Mouse (Mus musculus) hindbrain, embryonic 11.5 days (tissue): ENCODE data around the gene Atp13a4. TPM values are rescaled to one million over a fixed set of nuclear protein-coding genes. Genes with fewer than 3 reads are reported as not detected.

Source experiments
- ATAC-seq: fragments of 200-750 bp; cut with Nextera tagmentation; 2 replicates; pipeline ENCODE4 v1.8.0; 2017; ENCODE audit warnings: mild to moderate bottlenecking, moderate TSS enrichment, moderate library complexity; ENCODE audit not compliant: low FRiP score
- DNase-seq: peaks from one replicate; pipeline ENCODE4 v3.0.0-alpha.2; 2015; ENCODE audit warnings: low spot score
- H3K27ac ChIP-seq: fragments of 300-500 bp; sonication (generic); 2 replicates; pipeline ENCODE4 v1.5.1; 2014; ENCODE audit warnings: mild to moderate bottlenecking, low read depth, low read length
- H3K27me3 ChIP-seq: fragments of 300-500 bp; sonication (generic); 2 replicates; pipeline ENCODE4 v1.6.1; 2014; ENCODE audit warnings: mild to moderate bottlenecking, low read length, moderate library complexity, mixed read lengths; ENCODE audit not compliant: control insufficient read depth, insufficient read depth
- H3K36me3 ChIP-seq: fragments of 300-500 bp; sonication (generic); 2 replicates; pipeline ENCODE4 v1.6.1; 2014; ENCODE audit warnings: mild to moderate bottlenecking, low read length, moderate library complexity, mixed read lengths; ENCODE audit not compliant: control insufficient read depth, insufficient read depth
- H3K4me1 ChIP-seq: fragments of 300-500 bp; sonication (generic); replicated peaks from 2 replicates; pipeline ENCODE4 v1.6.1; 2014; ENCODE audit warnings: low read length, mixed read lengths; ENCODE audit not compliant: control insufficient read depth, insufficient read depth
- H3K4me2 ChIP-seq: fragments of 300-500 bp; sonication (generic); replicated peaks from 2 replicates; pipeline ENCODE4 v1.6.1; 2014; ENCODE audit warnings: mild to moderate bottlenecking, low read depth, low read length
- H3K4me3 ChIP-seq: fragments of 300-500 bp; sonication (generic); 2 replicates; pipeline ENCODE4 v1.5.1; 2014; ENCODE audit warnings: low read depth, low read length
- H3K9ac ChIP-seq: fragments of 300-500 bp; sonication (generic); 2 replicates; pipeline ENCODE4 v1.6.1; 2014; ENCODE audit warnings: low read depth, low read length
- H3K9me3 ChIP-seq: fragments of 300-500 bp; sonication (generic); 2 replicates; pipeline ENCODE4 v1.6.1; 2016; ENCODE audit warnings: low read length; ENCODE audit not compliant: control insufficient read depth
- WGBS: fragments of 180-500 bp; shearing (Covaris S2); extraction: QIAGEN DNeasy Blood & Tissue Kit; methylation state at CpG from one replicate; pipeline ENCODE4 v1.1.7; 2014; 5-methylcytosine and 5-hydroxymethylcytosine counted together
- polyA plus RNA-seq: library from polyadenylated mRNA; unstranded; fragments of >200 nt; fragmentation: Nextera tagmentation; extraction: Ambion mirVana; gene quantifications from 2 replicates; pipeline ENCODE4 v1.2.1, GENCODE M21; 2014

Atp13a4 gene
- polyA plus RNA-seq, 1 experiment from 2014 or later: 0.51 TPM

- no peak overlapping the region for H3K4me2 ChIP-seq
These were observed 91.4 kb downstream of the Atp13a4 start for GRCm38 (mm10) chr16:29453282-29453681.

DNA sequence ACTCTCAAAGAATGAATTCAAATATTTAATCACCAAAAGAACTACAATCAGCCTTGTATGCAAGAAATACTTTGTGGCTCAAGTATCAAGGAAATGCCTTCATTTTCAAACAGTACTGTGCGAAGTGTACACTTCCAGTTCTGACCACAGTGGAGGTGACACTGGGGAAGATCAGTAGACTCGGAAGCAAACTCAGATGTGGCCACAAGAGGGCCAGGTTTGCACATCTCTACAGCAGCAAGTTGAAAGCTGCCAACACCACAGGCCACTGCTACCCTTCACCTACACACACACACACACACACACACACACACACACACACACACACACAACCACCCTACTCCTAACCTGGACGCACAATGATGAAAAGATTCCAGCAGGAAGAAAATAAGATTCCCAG, 93.0 kb downstream of the Atp13a4 start:
- Histone ChIP-seq H3K4me2 (no peak overlapping the region), H3K9me3 (no peaks in the 10 kb centered on the region), H3K4me1 (no peaks in the 10 kb centered on the region), H3K9ac (no peak overlapping the region), H3K4me3 (no peak overlapping the region), H3K27ac (no peak overlapping the region), H3K36me3 (no peaks in the 10 kb centered on the region), H3K27me3 (no peaks in the 10 kb centered on the region)
- no peak for ATAC-seq
- peak; percentile 63 for DNase-seq
- 58% methylated on average over 3 of the region's 3 CpGs for WGBS

More at GRCm38 (mm10) chr16:29453282-29453681, 91.4 kb downstream of the Atp13a4 start:
- no peak for ATAC-seq
- Histone ChIP-seq H3K36me3 (no peaks in the 10 kb centered on the region), H3K4me3 (no peak overlapping the region), H3K27me3 (no peaks in the 10 kb centered on the region), H3K9me3 (no peaks in the 10 kb centered on the region), H3K27ac (no peak overlapping the region), H3K4me1 (no peaks in the 10 kb centered on the region), H3K9ac (no peak overlapping the region)
- DNase-seq: no peak
- WGBS: 88% methylated on average over 6 of the region's 6 CpGs

GRCm38 (mm10) chr16:29442126-29442525, 102.5 kb downstream of the Atp13a4 start:
- Histone ChIP-seq H3K4me1 (no peaks in the 10 kb centered on the region), H3K4me2 (no peak overlapping the region), H3K36me3 (no peaks in the 10 kb centered on the region), H3K9ac (no peak overlapping the region), H3K27me3 (no peaks in the 10 kb centered on the region), H3K4me3 (no peak overlapping the region), H3K9me3 (no peaks in the 10 kb centered on the region), H3K27ac (no peak overlapping the region)
- WGBS: 72% methylated on average over 3 of the region's 3 CpGs
- DNase-seq (no peak), ATAC-seq (no peak)

DNA sequence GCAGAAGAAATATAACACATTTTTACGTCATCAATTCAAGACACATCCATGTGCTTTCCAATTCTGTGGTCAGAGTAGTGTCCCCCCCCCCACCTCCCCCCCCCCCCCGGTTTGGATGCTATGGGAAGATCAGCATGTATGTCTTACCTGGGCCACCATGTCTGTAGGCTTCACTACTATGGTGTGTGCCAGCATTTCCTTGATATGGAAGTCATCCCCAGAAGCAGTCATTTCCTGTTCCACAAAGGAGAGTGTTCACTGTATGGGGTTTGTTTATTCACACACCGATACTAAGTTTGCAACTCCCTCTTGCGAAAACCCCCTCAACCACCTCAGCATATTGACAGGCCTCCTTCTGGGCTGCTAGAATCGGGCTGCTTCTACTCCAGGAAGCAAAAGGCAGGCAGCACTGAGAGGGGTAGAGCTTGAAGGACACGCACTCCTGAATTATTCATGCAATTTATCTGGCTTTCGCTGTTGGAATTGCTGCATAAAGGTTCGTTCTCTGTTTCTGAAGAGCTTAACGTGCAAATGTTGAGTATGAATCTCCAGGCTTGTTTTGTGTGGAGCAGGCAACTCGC, 103.2 kb downstream of the Atp13a4 start:
- no peak for ATAC-seq
- no peak overlapping the region for H3K4me3 ChIP-seq
- no peaks in the 10 kb centered on the region for H3K9me3 ChIP-seq
- no peak overlapping the region for H3K9ac ChIP-seq
- H3K36me3 ChIP-seq: no peaks in the 10 kb centered on the region
- H3K27me3 ChIP-seq: no peaks in the 10 kb centered on the region
- H3K4me1 ChIP-seq: no peaks in the 10 kb centered on the region
- H3K4me2 ChIP-seq: no peak overlapping the region
- 75% methylated on average over 9 of the region's 10 CpGs for WGBS
- no peak overlapping the region for H3K27ac ChIP-seq
- DNase-seq: no peak

DNA sequence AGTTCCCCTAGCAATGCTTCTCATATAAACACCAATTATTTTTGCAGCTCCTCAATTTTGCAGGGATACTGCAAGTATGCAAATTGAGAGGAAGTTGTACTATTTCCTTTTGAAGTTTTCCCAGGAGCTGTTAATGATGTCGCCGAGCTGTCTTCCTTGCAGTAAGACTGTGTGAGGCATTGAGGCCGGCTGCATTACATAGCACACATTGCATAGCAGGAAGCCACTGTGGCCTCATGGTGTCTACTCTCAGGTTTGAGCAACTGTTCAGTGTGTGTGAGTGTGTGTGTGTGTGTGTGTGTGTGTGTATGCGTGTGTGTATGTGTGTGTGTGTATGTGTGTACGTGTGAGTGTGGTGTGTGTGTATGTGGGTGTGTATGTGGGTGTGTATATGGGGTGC, 106.6 kb downstream of the Atp13a4 start:
- no peaks in the 10 kb centered on the region for H3K4me1 ChIP-seq
- DNase-seq (no peak), ATAC-seq (no peak)
- H3K4me3 ChIP-seq: no peak overlapping the region
- no peak overlapping the region for H3K9ac ChIP-seq
- H3K27me3 ChIP-seq: no peaks in the 10 kb centered on the region
- H3K9me3 ChIP-seq: no peaks in the 10 kb centered on the region
- H3K4me2 ChIP-seq: no peak overlapping the region
- no peak overlapping the region for H3K27ac ChIP-seq
- WGBS: 87% methylated on average over 5 of the region's 5 CpGs
- H3K36me3 ChIP-seq: no peaks in the 10 kb centered on the region

DNA sequence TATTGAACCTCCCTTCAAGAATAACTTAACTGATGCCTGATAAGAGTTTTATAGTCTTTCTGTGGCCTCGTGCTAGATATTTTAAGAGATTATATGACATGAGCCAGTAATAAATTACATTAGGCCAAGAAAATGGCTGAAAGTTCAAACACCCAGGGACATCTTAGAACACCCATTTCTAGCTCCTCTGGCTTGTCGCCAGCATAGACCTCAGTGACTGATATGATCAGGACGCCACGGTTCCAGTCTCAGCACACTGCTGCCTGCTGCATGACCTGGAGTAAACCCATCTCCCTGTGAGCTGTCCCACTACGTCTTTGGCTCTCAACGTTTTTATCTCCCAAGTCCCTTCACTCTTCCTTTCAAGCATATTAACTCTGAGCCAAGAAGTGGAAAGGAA, 108.9 kb downstream of the Atp13a4 start:
- H3K27ac ChIP-seq: no peak overlapping the region
- WGBS: 87% methylated on average over 6 of the region's 6 CpGs
- H3K9me3 ChIP-seq: no peaks in the 10 kb centered on the region
- H3K4me1 ChIP-seq: no peaks in the 10 kb centered on the region
- H3K27me3 ChIP-seq: no peaks in the 10 kb centered on the region
- no peak for DNase-seq
- no peak overlapping the region for H3K4me2 ChIP-seq
- H3K9ac ChIP-seq: no peak overlapping the region
- ATAC-seq: no peak
- no peak overlapping the region for H3K4me3 ChIP-seq
- H3K36me3 ChIP-seq: no peaks in the 10 kb centered on the region

DNA sequence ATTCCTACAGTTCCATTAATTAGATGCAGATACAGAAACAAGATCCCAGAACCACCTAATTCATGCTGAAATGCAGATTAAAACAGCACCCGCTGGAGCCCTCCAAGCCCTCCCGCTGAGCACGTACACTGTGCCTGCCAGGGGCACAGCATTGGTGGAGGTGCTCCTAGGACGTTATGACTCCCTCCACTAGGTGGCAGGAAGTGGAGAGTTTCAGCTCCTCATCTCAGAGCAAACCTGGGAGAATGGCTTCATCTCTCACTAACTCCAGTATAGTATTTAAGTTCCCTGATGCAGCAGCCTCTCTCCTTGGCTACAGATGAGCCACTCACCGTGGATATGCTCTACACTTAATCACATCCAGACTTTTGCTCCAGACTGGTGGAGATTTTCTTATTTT, 110.0 kb downstream of the Atp13a4 start:
- DNase-seq (peak; percentile 55), ATAC-seq (no peak; the same call in 1 of the 2 replicates)
- Histone ChIP-seq H3K9me3 (no peaks in the 10 kb centered on the region), H3K9ac (no peak overlapping the region), H3K4me3 (no peak overlapping the region), H3K36me3 (no peaks in the 10 kb centered on the region), H3K27me3 (no peaks in the 10 kb centered on the region), H3K4me2 (no peak overlapping the region), H3K4me1 (no peaks in the 10 kb centered on the region), H3K27ac (no peak overlapping the region)
- 22% methylated on average over 5 of the region's 5 CpGs for WGBS

DNA sequence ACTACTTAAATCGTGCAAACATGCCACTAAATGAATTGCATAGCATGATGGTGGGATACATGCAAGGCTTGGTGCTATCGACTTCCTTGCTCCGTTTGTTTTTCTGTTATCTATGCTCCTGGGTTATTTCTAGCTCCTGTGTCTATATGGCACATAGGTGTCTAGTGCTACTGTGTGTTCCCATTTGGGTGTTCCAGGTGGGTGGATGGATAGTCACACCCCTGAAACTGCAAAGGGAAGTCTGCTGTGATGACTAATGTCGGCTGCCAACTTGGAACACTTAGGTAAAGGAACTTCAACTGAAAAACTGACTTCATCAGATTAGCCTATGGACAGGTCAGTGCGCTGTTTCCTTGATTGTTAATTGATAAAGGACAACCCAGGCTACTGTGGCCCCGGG, 129.8 kb downstream of the Atp13a4 start:
- WGBS: 89% methylated on average over 6 of the region's 6 CpGs
- H3K36me3 ChIP-seq: no peaks in the 10 kb centered on the region
- no peaks in the 10 kb centered on the region for H3K9me3 ChIP-seq
- H3K27me3 ChIP-seq: no peaks in the 10 kb centered on the region
- H3K4me1 ChIP-seq: no peaks in the 10 kb centered on the region
- no peak overlapping the region for H3K4me3 ChIP-seq
- H3K4me2 ChIP-seq: no peak overlapping the region
- no peak for ATAC-seq
- no peak overlapping the region for H3K9ac ChIP-seq
- no peak overlapping the region for H3K27ac ChIP-seq
- no peak for DNase-seq

GRCm38 (mm10) chr16:29407319-29407718, 137.3 kb downstream of the Atp13a4 start:
- DNase-seq (no peak), ATAC-seq (no peak)
- Histone ChIP-seq H3K27ac (no peak overlapping the region), H3K9me3 (no peaks in the 10 kb centered on the region), H3K4me1 (no peaks in the 10 kb centered on the region), H3K9ac (no peak overlapping the region), H3K36me3 (no peaks in the 10 kb centered on the region), H3K27me3 (no peaks in the 10 kb centered on the region), H3K4me2 (no peak overlapping the region), H3K4me3 (no peak overlapping the region)
- WGBS: 96% methylated on average over 10 of the region's 10 CpGs
